Mouse (Mus musculus): Measurements from ENCODE around the gene Cyp27b1.

Cyp27b1 gene

GRCm38 (mm10) chr10:127047954-127048353 lies at the start of gene Cyp27b1:
Gene Cyp27b1, plus strand, starts transcription at chr10:127048250.
- DNase-seq = no peak

- no peak for DNase-seq
Measured at GRCm38 (mm10) chr10:127000529-127000928, 47.5 kb upstream of the Cyp27b1 start, which contains the start of gene Avil. Gene Avil, plus strand, starts transcription at chr10:127000709.

- no peak for DNase-seq
Measured at GRCm38 (mm10) chr10:127001297-127001696, 46.8 kb upstream of the Cyp27b1 start.

GRCm38 (mm10) chr10:127002056-127002455 lies 46.0 kb upstream of the Cyp27b1 start:
- DNase-seq = no peak

- no peak for DNase-seq
Measured at GRCm38 (mm10) chr10:127002765-127003164, 45.3 kb upstream of the Cyp27b1 start.

GRCm38 (mm10) chr10:127003334-127003733 lies 44.7 kb upstream of the Cyp27b1 start:
- no peak for DNase-seq

GRCm38 (mm10) chr10:127003806-127004205 lies 44.2 kb upstream of the Cyp27b1 start:
- no peak for DNase-seq

GRCm38 (mm10) chr10:127016488-127016887 lies 31.6 kb upstream of the Cyp27b1 start:
- peak; percentile 40 for DNase-seq

- no peak for DNase-seq
Measured at GRCm38 (mm10) chr10:127017071-127017470, 31.0 kb upstream of the Cyp27b1 start.

GRCm38 (mm10) chr10:127018422-127018821 lies 29.6 kb upstream of the Cyp27b1 start:
- no peak for DNase-seq

GRCm38 (mm10) chr10:127030336-127031296 lies 17.4 kb upstream of the Cyp27b1 start, which contains the start of gene Tsfm:
Gene Tsfm, minus strand, starts transcription at chr10:127030840.
- DNase-seq = peak; percentile 79

GRCm38 (mm10) chr10:127033301-127033741 lies 14.7 kb upstream of the Cyp27b1 start:
- DNase-seq = peak; percentile 88

- DNase-seq = peak; percentile 84
Measured at GRCm38 (mm10) chr10:127036273-127036672, 11.8 kb upstream of the Cyp27b1 start.

- peak; percentile 75 for DNase-seq
Measured at GRCm38 (mm10) chr10:127037641-127038040, 10.4 kb upstream of the Cyp27b1 start.

- DNase-seq = no peak
Measured at GRCm38 (mm10) chr10:127040569-127041214, 7.4 kb upstream of the Cyp27b1 start.

- DNase-seq = no peak
Measured at GRCm38 (mm10) chr10:127041274-127041766, 6.7 kb upstream of the Cyp27b1 start, which contains the start of the genes Mettl1 and Eef1akmt3. Gene Mettl1, plus strand, starts transcription at chr10:127041414. Gene Eef1akmt3, minus strand, starts transcription at chr10:127041513.

- DNase-seq = peak; percentile 85
Measured at GRCm38 (mm10) chr10:127041774-127042338, 6.2 kb upstream of the Cyp27b1 start.

GRCm38 (mm10) chr10:127042468-127043115 lies 5.5 kb upstream of the Cyp27b1 start:
- DNase-seq = no peak

GRCm38 (mm10) chr10:127043187-127043586 lies 4.9 kb upstream of the Cyp27b1 start:
- DNase-seq = peak; percentile 94

GRCm38 (mm10) chr10:127048608-127049394 lies 751 bp downstream of the Cyp27b1 start:
- no peak for DNase-seq

- no peak for DNase-seq
Measured at GRCm38 (mm10) chr10:127049395-127050118, 1.5 kb downstream of the Cyp27b1 start.
